Mouse (Mus musculus): ENCODE results near the gene Amh.
A peak's percentile ranks its signal among the peaks of the same experiment; 100 is the strongest.

Amh gene

DNA sequence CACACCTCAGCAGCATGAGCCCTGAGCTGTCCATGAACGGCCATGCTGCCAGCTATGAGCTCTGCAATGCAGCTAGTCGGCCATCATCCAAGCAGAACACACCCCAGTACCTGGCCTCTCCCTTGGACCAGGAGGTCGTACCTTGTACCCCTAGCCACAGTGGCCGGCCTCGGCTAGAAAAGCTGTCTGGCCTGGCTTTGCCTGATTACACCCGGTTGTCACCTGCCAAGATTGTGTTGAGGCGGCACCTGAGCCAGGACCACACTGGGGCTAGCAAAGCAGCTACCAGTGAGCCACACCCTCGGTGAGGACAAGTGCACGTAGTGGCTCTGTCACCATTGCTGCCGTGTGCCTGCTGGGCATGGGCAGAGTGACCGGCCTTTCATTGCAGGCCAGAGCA, 19.1 kb upstream of the Amh start:
- no peak for DNase-seq (ENCODE audit: low read depth, low spot score)

DNA sequence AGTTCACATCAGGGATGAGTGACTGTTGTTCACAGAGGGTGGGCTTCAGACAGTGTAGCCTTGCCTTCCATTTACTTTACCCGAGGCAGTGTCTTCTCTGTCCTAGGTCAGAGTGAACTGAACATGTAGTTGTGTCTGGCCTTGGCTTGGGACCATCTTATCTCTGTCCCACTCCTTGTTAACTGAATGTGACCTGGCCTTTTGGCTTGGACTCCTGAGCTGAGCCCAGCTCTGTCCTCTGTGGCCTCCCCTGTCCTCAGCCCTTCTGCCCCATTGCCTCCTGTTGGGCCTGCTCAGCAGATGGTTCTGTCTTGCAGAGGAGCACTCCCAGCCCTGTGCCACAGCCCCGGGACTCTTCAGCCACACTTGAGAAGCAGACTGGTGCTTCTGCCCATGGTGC, 17.5 kb upstream of the Amh start:
- no peak for DNase-seq (ENCODE audit: low read depth, low spot score)

DNA sequence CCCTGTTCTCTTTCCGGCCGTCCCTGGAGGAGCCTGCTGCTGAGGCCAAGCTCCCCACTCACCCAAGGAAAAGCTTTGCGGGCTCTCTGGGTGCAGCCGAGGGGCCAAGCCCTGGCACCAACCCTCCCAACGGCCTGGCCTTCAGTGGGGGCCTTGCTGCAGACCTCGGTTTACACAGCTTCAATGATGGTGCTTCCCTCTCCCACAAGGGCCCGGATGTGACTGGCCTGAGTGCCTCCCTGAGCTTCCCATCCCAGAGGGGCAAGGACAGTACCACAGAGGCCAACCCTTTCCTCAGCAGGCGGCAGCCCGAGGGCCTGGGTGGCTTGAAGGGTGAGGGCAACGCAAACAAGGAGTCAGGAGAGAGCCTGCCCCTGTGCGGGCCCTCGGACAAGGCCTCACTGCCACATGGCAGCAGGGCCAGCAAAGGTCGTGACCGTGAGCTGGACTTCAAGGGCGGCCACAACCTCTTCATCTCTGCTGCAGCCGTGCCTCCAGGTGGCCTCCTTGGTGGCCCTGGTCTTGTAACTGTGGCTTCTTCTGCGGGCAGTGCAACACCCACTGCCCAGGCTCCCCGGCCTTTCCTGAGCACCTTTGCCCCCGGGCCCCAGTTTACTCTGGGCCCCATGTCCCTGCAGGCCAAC, 14.2 kb upstream of the Amh start:
- no peak for DNase-seq (ENCODE audit: low read depth, low spot score)

DNA sequence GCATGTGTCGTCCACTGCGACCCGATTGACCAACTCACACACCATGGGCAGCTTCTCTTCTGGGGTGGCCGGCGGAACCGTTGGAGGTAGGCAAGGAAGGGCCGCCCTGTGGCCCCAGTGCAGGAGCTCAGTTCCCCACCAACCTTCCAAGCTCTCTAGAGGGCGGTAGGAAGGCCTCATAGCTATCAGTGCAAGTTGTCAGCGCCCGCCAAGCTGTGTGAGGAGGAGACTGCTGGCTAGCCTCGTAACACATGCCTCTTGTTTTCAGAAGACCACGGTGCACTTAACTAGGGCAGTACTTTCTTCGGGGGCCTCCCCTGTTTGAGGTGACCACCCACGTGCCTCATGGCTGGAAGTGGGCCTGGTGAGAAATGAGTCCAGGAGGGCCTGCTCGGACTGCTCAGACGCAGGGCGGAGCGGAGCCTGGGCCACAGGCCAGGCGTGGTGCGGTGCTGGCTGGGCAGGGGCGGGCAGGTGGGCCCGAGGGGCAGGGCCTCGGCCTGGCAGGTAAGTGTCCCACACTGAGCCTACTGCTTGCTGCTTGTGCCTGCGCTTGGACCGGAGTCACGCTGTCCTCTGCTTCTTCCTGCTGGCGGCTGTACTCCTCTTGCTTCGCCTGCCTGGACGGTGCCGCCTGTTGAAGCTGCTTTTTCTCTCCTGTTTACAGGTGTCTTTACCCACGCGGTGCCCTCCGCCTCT, 13.4 kb upstream of the Amh start:
- DNase-seq (ENCODE audit: low read depth, low spot score) = peak; percentile 42

DNA sequence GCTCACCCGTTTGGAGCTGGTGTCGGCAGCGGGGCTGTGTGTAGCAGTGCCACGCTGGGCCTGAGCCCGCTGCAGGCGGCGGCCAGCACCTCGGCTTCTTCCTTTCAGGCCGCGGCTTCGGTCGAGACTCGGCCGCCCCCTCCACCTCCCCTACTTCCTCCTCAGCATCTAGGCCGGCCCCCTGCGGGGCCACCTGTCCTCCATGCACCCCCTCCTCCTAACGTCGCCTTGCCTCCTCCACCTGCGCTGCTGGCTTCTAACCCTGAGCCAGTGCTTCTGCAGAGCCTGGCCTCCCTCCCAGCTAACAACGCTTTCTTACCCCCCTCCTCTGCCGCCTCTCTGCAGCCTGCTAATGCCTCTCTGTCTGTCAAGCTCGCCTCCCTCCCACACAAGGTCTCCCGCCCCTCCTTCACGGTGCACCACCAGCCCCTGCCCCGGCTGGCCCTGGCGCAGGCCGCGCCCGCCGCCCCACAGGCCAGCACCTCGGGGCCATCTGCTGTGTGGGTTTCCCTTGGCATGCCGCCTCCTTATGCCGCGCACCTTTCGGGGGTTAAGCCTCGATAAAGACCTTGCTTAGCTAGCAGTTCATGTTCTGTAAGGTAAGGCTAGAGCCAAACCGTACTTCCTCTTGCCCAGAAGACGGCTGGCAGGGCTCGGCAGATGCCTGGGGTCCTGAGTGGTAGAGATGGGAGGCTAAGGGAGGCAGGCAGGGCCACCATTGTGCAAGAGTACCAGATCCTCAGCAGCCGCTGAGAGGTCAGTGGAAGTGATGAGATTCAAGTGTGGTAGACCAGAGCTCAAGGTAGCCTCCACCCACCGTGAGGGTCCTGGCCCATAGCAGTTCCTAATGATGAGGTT, 12.6 kb upstream of the Amh start:
- DNase-seq (ENCODE audit: low read depth, low spot score) = peak; percentile 42

DNA sequence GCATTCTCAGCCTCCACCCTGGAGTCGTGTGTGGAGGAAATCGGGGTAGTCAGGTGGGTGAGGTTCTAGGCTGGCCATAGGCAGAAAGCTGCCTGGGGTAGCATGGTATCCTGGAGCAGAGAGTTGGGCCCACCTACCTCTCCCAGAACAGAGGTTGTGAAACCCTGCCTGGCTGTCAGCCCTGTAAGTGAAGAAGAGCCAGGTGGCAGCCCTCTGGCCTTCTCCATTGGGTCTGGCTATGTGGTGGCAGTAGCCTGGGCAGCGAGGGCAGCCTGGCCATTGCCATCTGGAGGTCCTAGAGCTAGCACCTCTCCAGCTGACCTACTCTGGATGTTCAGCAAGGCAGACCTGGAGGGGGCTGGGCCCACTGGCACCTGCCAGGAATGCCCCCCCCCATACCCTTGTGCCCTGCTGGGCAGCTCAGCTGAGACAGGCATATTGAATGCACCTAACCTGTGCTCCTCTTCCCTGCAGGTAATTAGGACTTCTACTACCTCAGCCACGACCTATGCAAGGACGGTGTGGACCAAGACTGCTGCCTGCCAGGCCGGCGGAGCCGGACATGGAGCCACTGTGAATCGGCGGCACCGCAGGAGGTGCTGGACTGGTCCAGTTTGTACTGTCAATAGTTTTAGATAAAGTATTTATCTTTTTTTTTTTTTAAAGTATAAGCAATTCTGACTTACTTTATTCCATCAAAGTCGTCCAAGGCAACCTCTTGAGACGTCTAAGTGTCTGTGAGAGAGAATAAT, 11.8 kb upstream of the Amh start:
- DNase-seq (ENCODE audit: low read depth, low spot score) = no peak

DNA sequence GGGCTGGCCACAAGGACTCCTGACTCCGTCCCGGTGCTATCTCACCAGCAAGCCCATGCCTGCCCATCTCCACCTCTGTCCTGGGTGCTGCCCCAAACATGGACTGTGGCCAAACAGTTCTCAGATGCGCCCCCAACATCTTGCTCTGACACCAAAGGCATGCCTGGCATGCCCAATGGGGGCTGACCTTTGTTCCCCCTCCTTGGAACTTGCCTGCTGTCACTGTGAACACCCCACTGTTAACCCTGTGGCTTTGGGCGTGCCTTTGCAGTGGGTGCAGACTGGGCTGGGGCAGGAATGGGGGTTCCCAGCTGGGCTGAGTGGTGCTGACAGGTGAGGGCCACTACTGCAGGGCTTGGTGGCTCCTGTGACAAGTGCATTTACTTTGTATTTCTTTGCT, 11.2 kb upstream of the Amh start:
- no peak for DNase-seq (ENCODE audit: low read depth, low spot score)

DNA sequence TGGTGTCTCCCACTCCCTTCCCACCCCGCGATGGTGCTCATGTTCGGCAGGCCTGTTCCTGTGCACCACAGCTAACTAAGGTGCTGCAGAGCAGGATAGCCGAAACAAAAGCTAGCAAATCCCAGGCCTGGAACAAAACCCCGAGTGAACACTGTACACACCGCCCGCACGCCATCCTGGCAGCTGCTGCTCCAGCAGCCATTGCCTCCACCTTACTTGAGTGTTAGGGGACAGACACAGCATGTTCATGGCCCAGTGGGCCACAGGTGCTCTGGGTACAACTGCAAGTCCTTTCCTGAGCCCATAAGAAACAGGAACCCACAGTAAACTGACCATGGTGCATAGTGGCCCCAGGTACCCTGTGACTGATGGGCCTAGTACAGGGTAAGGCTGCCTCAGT, 10.3 kb upstream of the Amh start:
- no peak for DNase-seq (ENCODE audit: low read depth, low spot score)

DNA sequence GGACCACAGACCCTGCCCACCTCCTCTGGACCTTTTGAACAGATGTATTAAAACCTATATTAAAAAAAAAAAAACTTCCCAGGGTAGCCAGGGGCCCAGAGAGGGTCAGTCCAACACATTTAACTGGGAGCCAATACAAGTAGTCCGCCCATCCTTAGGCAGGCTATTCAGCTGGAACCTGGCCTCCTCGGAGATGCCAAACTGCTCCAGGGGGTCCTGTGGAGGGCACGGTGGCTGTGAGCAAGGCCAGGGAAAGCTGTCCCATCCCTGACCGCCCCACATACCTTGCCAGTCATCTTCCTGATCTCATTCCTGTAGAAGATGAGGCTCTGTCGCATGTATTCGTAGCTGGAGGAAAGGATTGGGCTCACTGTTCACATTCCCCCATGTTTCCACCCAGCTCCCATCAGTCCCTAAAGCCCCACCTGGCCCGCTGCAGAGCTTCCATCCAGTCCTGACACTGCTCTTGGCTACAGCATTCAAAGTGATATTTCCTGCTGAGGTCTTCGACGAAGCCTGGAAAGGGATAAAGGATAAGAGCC, 8.7 kb upstream of the Amh start:
- DNase-seq (ENCODE audit: low read depth, low spot score) = no peak

DNA sequence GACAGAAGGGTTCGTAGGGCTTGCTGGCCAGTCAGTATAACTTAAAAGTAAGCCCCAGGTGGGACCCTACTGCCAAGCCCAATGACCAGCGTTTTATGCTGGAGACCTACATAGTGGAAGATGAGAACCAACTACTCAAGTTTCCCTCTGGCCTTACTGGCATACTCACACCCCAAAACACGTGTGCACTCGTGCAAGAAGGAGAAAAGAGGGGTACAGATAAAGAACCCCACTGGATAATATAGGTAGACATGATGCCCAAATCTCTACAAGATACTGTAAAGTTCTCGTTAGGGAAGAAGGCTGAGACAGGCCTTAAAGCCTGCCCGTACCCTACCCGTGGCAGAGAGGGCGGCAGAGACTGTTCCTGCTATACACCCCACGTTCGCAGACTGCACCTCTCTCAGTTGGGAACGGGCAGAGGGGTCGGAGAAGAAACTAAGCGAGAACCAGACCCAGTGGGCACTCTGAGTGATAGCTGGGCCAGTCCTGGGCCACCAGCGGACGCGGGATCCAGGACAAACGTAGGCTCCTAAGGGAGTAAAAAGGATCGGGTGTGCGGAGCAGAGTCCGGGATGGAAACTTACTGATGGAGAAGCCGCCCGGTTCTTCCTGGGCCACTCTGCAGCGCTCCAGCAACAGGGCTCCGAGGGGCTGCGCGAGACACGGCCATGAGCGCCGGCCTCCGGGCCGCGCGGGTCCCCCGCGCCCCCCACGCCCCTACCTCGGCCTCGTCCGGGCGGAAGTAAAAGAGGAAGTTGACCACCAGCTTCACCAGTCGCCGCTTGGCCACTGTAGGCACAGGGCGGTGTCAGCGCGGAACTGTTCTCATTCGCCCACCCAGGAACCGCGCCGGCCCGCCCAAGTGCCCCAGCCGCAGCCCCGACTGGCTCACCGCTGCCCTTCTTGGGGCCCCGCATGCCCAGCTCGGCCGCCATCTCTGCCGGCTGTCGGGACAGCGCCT, 7.6 kb upstream of the Amh start:
- no peak for DNase-seq (ENCODE audit: low read depth, low spot score)

DNA sequence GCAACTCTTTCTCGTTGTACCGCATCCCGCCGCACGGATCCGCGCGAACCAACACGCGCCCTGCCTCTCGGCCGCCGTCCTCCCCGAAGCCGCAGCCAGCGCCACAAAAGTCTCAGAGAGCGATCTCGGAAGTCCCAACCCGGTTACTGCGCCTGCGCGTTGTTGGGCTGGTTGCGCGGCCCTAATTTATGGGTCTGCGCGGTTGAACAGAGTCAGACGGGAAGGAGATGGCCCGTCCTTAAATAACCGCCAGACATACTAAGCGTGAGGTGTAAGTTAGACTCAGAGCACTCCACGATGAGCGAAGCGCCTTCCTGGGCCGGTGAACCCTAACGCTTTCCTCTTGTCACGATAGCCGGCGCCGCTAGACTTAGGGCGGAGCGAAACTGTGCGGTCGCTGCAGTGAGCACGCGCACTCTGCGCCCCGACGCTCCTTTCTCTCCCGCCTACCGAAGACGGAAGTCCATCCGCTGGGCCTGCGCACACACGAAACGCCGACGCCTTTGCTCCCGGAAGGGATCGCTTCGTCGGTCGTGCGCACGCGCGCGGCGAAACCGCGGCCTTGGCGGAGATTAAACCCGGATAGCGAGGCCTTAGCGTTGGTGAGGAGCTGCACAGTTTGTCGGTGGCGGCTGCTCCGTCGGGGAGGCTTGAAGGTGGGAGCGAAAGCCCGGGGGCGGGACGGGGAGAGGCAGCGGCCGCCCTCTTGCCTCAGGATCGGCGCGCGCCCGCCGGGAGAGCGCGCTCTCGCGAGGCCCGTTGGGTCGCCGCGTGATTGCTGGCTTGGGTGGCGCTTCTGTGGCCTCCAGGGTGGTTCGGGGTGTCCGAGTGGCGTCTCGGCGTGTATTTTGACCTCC, 6.7 kb upstream of the Amh start, which contains the start of the genes Sf3a2 and Plekhj1:
TSS of gene Sf3a2 (plus strand) at position 49 of the 857 bp plus-strand sequence.
TSS of gene Plekhj1 (minus strand) at position 477 of the 857 bp plus-strand sequence.
- DNase-seq (ENCODE audit: low read depth, low spot score) = peak; percentile 97

DNA sequence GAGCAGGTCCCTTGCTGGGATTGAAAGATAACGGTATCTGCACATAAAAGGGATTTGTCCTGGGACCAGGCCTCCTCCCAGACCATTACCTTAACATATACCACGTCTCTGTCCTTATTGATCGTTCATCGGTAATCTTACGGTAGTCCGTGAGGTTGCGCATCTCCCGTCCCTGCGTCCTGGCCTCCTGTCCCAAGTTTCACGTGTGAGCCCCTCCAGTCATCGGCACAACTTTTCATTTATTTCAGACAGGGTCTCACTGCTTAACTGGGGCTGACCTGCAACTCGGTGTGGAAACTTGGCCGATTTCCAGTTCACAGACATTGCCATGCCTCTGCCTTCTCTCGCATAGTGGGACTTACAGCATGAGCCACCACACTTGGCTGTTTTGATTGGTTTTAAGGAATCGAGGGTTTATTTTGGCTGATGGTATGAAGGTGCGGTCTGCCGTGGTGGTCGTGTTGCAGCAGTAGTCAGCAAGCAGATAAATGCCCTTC, 5.9 kb upstream of the Amh start:
- DNase-seq (ENCODE audit: low read depth, low spot score) = no peak

DNA sequence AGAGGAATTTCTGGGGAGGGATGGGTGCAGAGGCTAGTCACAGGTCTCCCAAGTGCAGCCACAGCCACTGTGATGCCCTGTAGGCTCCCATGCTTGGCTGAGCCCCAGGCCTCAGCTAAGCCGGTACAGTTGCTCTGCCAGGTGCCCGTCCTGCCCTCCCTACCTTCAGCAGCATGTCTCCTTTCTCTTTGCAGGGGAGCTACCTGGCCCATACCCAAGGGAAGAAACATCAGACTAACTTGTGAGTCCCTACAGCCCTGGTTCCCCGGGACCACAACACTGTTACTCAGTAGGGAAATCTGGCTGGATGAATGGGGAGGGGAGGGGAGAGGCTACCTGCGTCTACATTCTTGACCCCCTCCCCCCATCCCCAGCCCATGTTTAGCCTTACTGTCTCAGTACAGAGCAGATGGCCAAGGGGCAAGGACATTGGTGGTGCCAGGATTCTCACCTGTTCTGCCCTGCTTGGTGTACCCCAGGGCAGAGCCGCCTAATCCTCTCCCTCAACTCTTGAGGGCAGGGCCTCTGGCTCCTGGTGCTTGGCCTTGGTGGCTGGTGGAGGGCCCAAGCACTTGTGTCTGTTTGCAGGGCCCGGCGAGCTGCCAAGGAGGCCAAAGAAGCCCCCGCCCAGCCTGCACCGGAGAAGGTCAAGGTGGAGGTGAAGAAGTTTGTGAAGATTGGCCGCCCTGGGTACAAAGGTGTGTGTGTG, 2.7 kb upstream of the Amh start:
- DNase-seq (ENCODE audit: low read depth, low spot score) = no peak

DNA sequence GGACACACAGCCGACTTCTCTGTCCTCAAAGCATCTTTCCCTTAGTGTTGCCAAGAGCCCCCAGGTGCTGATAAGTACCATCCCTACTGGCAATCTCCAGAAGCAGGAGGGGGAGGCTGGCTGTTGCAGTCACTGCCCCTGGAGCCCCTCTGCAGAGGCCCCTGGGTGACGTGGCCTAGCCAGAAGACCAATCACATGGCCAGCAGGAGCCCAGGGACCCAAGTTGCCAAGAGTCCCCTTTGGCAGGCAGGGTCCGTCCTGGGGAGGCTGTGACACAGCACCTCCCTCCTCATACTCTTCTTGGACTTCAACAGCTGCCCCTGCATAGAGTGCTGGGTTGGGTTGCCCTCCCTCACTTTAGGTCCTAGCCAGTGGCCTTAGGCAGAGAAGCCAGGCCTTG, 2.0 kb upstream of the Amh start:
- DNase-seq (ENCODE audit: low read depth, low spot score) = no peak

DNA sequence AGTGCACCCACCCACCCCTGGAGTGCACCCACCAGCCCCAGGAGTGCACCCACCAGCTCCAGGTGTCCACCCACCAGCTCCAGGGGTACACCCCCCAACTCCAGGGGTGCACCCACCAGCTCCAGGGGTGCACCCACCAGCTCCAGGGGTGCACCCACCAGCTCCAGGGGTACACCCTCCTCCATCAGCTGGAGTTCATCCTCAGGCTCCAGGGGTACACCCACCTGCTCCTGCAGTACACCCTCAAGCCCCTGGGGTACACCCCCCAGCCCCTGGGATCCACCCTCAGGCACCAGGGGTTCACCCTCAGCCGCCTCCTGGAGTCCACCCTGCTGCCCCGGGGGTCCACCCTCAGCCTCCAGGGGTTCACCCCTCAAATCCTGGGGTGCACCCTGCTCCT, 703 bp upstream of the Amh start:
- DNase-seq (ENCODE audit: low read depth, low spot score) = no peak

DNA sequence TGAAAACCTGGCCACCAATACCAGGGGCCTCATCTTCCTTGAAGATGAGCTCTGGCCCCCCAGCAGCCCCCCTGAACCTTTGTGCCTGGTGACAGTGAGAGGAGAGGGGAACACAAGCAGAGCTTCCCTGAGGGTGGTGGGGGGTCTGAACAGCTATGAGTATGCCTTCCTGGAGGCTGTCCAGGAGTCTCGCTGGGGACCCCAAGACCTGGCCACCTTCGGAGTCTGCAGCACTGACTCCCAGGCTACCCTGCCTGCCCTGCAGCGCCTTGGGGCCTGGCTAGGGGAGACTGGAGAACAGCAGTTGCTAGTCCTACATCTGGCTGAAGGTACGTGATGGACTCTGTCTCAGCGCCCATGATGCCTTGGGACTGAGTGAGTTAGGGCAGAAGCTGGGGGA, 279 bp downstream of the Amh start:
- no peak for DNase-seq (ENCODE audit: low read depth, low spot score)

DNA sequence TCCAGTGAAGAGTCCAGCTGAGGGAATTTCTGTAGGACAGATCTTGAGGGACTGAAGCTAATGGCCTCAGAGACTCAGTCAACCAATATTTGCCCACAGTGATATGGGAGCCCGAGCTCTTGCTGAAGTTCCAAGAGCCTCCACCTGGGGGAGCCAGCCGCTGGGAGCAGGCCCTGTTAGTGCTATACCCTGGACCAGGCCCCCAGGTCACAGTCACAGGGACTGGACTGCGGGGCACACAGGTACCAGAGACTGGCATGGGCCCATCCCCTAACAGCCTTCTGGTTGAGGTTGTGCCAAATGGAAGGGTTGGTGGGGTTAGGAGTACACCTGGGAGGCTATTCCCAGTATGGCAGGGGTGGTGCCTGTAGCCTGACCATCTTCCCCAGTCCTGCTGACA, 882 bp downstream of the Amh start:
- peak; percentile 74 for DNase-seq (ENCODE audit: low read depth, low spot score)

DNA sequence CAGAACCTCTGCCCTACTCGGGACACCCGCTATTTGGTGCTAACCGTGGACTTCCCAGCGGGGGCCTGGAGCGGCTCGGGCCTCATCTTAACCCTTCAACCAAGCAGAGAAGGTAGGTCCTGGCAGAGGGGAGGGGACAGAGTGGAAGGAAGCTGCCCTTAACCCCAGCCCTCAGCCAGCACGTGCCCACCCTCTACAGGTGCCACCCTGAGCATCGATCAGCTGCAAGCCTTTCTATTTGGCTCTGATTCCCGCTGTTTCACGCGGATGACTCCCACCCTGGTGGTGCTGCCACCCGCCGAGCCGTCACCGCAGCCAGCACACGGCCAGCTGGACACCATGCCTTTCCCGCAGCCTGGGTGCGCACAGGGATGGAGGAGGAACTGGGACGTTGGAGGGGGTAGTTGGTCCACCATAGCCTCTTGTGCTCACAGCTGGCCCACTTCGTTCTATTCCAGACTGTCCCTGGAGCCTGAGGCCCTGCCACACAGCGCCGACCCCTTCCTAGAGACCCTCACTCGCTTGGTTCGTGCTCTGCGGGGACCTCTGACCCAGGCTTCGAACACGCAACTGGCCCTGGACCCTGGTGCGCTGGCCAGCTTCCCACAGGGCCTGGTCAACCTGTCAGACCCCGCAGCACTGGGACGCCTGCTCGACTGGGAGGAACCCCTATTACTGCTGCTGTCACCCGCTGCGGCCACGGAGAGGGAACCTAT, 1.5 kb downstream of the Amh start:
- DNase-seq (ENCODE audit: low read depth, low spot score) = no peak

Measured in R1 (cell line).